Comparison of ENCODE assay signal across 8 mouse cellular contexts in genomic region chr12:37880042-37881017, GRCm38 (mm10).
DNase-seq lines count a peak whose midpoint lies in the region; ATAC-seq and TF ChIP-seq lines count a peak whose summit lies in the region.

No protein-coding gene starts in this region.

- peak overlapping the region; percentile 96 for H3K4me2 ChIP-seq in hindbrain, embryonic 14.5 days (replicated peaks)
- H3K4me2 ChIP-seq in myocyte (ENCODE audit: low read depth): peak overlapping the region; percentile 34

- POLR2A ChIA-PET in Patski (lab: Charles Lee): interaction anchor here (0.6 kb wide), 1 partner anchor 33 kb away, joined by 3 read pairs; no protein-coding TSS in a partner anchor

- ATAC-seq in Patski: peak; percentile 31
- peak; percentile 85 for ATAC-seq in hindbrain, embryonic 14.5 days (ENCODE audit: low FRiP score)

- no peak for TF ChIP-seq POLR2A in myocyte (IDR thresholded peaks at IDR 0.05; ENCODE audit: insufficient read length, low read depth)

- H3K4me1 ChIP-seq in hindbrain, embryonic 14.5 days (replicated peaks; ENCODE audit: control insufficient read depth, insufficient read depth, low read length): peaks cover 6% of the 10 kb centered on the region
- H3K4me1 ChIP-seq in limb, embryonic 10.5 days: peaks cover 16% of the 10 kb centered on the region

- no peak overlapping the region for H3ac ChIP-seq in myocyte (ENCODE audit: control insufficient read depth, insufficient read length)

- H3K79me2 ChIP-seq in myocyte (ENCODE audit: control insufficient read depth, insufficient read depth): no peaks in the 10 kb centered on the region

- in situ Hi-C loops in Patski (cut with MboI; ENCODE audit: low pct_unique_long_range_greater_than_20kb): no loop called here

- peak overlapping the region; percentile 66 for H3K27ac ChIP-seq in hindbrain, embryonic 14.5 days
- no peak overlapping the region for H3K27ac ChIP-seq in limb, embryonic 10.5 days

- under 1% methylated on average over 26 of the region's 26 CpGs for WGBS in hindbrain, embryonic 14.5 days
- 2% methylated on average over 26 of the region's 26 CpGs for WGBS in limb, embryonic 10.5 days

- CTCF ChIA-PET in Patski (lab: Charles Lee): no interaction called here

- H3K9ac ChIP-seq in hindbrain, embryonic 14.5 days: peak overlapping the region; percentile 54

- TF ChIP-seq CTCF in Patski (IDR thresholded peaks at IDR 0.05): no peak

- DNase-seq in Patski (ENCODE audit: low read depth, low spot score): no peak
- peak; percentile 48 for DNase-seq in cerebellum, adult 9-10 months
- peak; percentile 77 to 87 for DNase-seq in frontal cortex, adult 2 months (ENCODE audit: extremely low spot score in 1 of 2, low spot score in 1 of 2)
- peak; percentile 58 for DNase-seq in hindbrain, embryonic 14.5 days (ENCODE audit: low spot score)
- DNase-seq in limb, embryonic 10.5 days (ENCODE audit: low spot score): peak; percentile 51
- DNase-seq in thymus, postnatal 14 days: no peak
- no peak for DNase-seq in urinary bladder, postnatal 36 days (ENCODE audit: low spot score in 2 of 2)

- no peaks in the 10 kb centered on the region for H3K36me3 ChIP-seq in hindbrain, embryonic 14.5 days (replicated peaks; ENCODE audit: control insufficient read depth, insufficient read depth)
- H3K36me3 ChIP-seq in limb, embryonic 10.5 days: no peaks in the 10 kb centered on the region
- H3K36me3 ChIP-seq in myocyte (ENCODE audit: control insufficient read depth, insufficient read depth): no peaks in the 10 kb centered on the region

- H3K4me3 ChIP-seq in hindbrain, embryonic 14.5 days (replicated peaks; ENCODE audit: low read length): peak overlapping the region; percentile 44
- H3K4me3 ChIP-seq in limb, embryonic 10.5 days: peak overlapping the region; percentile 54
- H3K4me3 ChIP-seq in myocyte: no peak overlapping the region

- H3K9me3 ChIP-seq in hindbrain, embryonic 14.5 days (ENCODE audit: control insufficient read depth, low read length): no peaks in the 10 kb centered on the region
- H3K9me3 ChIP-seq in limb, embryonic 10.5 days (replicated peaks): no peaks in the 10 kb centered on the region

- H3K27me3 ChIP-seq in Patski (peaks cover 4% of the 10 kb centered on the region), myocyte (ENCODE audit: control insufficient read depth, insufficient read depth, insufficient read length) (no peaks in the 10 kb centered on the region)
- no peaks in the 10 kb centered on the region for H3K27me3 ChIP-seq in hindbrain, embryonic 14.5 days (ENCODE audit: control insufficient read depth, insufficient read depth, low read length)
- peaks cover 29% of the 10 kb centered on the region for H3K27me3 ChIP-seq in limb, embryonic 10.5 days (ENCODE audit: low read depth, poor library complexity, severe bottlenecking)

TF ChIP-seq in myocyte, 11 proteins besides CTCF, POLR2A, EP300 and RAD21:
- TF ChIP-seq MYOG (IDR thresholded peaks at IDR 0.05; ENCODE audit: control insufficient read depth in 1 of 3, insufficient read depth in 1 of 3, insufficient read length in 2 of 3, low read depth in 2 of 3) (no peak), MAX (IDR thresholded peaks at IDR 0.05; ENCODE audit: low read depth) (no peak), USF1 (IDR thresholded peaks at IDR 0.05; ENCODE audit: low read depth) (no peak), SRF (IDR thresholded peaks at IDR 0.05; ENCODE audit: control insufficient read depth, insufficient read length, low read depth) (no peak), E2F4 (IDR thresholded peaks at IDR 0.05; ENCODE audit: insufficient read depth) (no peak), TCF3 (IDR thresholded peaks at IDR 0.05; ENCODE audit: insufficient read length, low read depth) (no peak), CEBPB (IDR thresholded peaks at IDR 0.05; ENCODE audit: insufficient read depth, poor library complexity, severe bottlenecking) (no peak), MYOD1 (IDR thresholded peaks at IDR 0.05; ENCODE audit: control insufficient read depth in 1 of 3, insufficient read length in 2 of 3, low read depth in 2 of 3) (no peak), TCF12 (IDR thresholded peaks at IDR 0.05; ENCODE audit: insufficient read depth, poor library complexity, severe bottlenecking) (no peak)
TF ChIP-seq in myocyte: peak in this region for 0.

Comparison
In these comparisons a context has a peak if more than half of its experiments do, and no peak if none do; other contexts are left out.
1. DNase-seq: peak in cerebellum, adult 9-10 months (single experiment), frontal cortex, adult 2 months (2 of 2), hindbrain, embryonic 14.5 days (single experiment) and limb, embryonic 10.5 days (single experiment); none in Patski (single experiment), thymus, postnatal 14 days (single experiment) and urinary bladder, postnatal 36 days (0 of 2).